Mouse (Mus musculus) kidney, adult 11 months (tissue): ENCODE data around the gene Pou3f1.

Source experiments
- DNase-seq: peaks from one replicate; pipeline ENCODE4 v3.0.0; 2022

Gene Pou3f1

DNA sequence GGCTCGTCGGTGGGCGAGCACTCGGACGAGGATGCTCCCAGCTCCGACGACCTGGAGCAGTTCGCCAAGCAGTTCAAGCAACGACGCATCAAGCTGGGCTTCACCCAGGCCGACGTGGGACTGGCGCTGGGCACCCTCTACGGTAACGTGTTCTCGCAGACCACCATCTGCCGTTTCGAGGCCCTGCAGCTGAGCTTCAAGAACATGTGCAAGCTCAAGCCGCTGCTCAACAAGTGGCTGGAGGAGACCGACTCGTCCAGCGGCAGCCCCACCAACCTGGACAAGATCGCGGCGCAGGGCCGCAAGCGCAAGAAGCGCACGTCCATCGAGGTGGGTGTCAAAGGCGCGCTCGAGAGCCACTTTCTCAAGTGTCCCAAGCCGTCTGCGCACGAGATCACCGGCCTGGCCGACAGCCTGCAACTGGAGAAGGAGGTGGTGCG lies 1.8 kb downstream of the Pou3f1 start:
- DNase-seq = no peak

DNA sequence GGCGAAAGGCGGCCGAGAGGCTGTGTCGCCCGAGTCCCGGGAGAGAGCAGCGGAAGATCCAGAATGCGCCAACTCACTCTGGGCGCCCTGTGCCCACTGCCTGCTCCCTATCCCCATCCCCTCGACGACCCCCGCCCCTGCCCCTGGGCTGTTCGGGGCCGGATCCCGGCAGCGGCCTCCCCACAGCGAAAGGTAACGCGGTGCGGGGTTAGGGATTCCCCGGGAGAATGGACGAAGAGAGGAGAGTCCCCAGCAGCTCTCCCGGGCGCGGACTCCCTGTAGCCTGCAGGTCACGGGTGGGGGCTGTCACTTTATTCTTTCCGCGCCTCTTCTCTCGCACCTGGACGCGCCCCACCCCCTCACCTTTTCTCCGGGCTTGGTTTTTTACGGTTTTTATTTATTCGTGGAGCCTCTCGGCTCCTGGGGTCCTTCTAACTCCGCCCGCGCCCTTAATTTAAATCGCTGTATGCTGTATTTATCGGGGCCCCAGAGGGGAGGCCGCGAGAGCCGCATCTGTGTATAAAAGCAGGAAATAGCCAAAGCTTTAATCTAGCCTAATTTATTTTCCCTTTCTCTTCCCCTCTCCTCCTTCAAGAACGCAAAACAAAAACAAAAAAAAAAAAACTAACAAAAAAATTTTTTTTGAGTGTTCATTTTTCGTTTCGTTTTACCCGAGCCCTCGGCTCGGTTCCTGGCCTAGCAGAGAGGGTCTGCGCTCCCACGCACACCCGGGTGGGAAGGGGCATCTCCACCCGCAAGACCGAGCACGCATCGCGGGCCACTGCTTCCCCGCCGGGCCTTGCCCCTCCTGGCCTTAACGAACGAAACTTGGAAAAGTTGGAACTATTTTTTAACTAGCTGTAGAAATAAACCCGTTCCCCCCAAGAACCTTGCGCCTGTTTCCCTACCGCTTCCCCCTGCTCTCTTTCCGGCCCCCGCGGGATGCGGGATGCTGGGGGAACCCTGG lies 2.9 kb downstream of the Pou3f1 start:
- DNase-seq = no peak

DNA sequence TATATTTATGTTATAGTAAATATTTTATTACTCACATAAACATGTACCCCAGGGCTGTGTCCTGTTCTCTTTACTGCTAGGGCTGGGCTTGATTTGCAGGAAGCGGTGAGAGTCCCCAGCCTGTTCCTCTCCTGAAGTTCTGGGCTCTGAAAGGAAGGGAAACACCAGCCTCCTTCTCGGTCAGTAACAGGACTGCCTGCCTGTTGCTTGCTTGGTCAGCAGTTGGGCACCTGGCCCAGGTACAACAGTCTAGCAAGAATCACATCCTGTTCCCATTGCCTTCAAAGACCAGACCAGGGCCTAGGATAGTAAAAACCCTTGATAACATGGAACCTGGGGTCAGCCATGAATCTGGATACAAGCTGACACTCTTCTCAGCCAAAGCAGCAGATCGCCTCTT lies 4.0 kb downstream of the Pou3f1 start:
- no peak for DNase-seq

DNA sequence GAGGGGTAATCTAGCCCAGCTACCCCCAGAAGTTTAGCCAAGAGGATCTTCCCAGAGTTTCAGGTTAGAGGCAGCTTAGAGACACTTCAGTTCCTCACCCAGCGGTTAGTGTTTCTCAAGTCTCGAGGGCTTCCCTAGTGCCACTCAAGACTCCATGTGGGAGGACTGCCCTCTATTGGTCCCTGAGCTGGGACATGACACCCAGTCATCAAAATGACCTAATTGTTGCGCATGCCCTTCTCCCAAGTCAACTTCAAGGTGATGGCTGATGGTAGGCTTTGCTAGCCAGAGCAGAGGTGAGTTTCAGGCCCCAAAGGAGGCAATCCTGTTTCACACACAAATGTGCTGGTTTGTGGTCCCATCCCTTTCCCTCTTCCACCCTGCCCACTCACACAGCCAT lies 6.4 kb downstream of the Pou3f1 start:
- DNase-seq = no peak

DNA sequence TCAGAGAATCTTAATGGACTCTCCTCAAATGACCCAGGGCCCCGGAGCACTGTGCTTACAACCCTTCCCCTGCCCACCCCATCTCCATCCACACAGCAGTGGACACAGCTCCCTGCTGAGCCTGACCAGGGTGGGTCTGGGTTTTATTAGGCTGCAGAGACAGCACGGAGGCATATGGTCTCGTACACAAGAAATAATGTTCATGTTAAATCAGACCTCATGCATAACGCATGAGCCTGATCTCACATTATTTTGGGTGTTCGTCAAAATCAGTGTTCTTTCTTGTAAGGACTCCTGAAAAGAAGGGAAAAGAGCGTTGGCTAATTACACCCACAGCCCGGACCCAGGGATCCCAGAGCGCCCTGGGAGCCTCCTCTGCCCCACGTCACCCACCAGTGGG lies 7.6 kb downstream of the Pou3f1 start:
- no peak for DNase-seq

- no peak for DNase-seq
These were observed 8.0 kb downstream of the Pou3f1 start for GRCm38 (mm10) chr4:124664604-124665003.

DNA sequence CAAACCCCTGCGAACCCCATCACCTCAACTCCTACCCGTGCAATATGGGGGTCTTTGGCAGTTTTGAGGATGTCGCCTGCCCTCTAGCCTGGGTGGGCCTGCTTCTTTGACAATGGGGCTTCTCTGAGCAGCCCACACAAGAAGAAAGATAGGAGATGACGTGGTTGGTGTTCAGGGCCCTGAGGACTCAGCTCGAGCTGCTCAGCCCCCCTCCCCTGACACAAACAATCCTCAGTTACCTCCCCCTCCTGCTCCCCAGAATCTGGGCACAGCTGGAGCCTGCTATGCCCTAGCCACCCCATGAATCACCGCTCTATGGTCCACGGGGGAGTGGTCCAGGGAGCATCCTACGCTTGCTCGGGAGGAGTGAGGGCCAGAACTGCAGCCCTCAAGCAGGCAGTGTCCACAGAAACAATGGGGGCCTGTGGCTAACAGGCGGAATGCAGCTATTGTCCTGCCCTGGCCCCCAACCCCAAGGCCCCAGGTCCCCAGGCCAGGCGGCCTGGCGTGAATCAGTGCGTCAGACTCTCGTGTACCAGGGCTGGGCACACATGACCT lies 10.9 kb downstream of the Pou3f1 start:
- DNase-seq = no peak

DNA sequence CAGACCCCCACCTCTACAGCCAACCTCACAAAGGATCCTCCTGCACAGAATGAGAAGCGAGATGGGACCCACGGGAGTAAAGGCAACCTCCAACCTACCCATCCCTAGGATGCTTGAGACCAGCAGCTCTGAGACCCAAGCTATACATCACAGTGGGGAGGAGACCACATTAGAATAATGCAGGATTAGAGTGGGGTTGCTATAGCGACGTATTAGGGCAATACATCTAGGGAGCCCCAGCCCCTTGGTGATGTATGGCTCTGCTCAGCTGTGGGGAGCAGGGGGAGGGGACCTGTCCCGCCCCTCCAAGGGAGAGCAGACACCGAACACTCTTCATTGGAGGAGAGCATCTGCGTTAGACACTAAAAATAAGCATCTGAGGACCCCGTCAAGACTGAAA lies 11.5 kb downstream of the Pou3f1 start:
- no peak for DNase-seq

GRCm38 (mm10) chr4:124670232-124670631 lies 13.6 kb downstream of the Pou3f1 start:
- DNase-seq = peak; percentile 73

DNA sequence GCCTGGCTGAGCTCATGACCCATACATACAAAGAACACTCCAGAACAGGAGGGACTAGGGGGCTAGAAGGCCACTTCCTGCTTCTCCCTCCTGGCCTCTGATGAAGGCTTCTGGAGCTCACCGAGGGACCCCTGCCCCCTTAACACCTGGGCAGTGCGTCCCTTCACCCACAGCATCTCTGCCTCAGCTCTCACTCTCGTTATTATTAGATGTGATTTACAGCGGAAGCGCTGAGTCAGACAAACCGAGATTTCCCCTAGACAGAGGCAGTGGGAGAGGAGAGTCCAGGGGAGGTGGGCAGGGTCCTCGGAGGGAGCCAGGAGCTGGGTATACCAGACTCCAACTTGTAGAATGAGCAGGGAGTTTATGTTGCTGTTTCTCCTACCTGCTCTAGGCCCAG lies 15.0 kb downstream of the Pou3f1 start:
- no peak for DNase-seq

- DNase-seq = no peak
These were observed 16.0 kb downstream of the Pou3f1 start for GRCm38 (mm10) chr4:124672347-124673320.

DNA sequence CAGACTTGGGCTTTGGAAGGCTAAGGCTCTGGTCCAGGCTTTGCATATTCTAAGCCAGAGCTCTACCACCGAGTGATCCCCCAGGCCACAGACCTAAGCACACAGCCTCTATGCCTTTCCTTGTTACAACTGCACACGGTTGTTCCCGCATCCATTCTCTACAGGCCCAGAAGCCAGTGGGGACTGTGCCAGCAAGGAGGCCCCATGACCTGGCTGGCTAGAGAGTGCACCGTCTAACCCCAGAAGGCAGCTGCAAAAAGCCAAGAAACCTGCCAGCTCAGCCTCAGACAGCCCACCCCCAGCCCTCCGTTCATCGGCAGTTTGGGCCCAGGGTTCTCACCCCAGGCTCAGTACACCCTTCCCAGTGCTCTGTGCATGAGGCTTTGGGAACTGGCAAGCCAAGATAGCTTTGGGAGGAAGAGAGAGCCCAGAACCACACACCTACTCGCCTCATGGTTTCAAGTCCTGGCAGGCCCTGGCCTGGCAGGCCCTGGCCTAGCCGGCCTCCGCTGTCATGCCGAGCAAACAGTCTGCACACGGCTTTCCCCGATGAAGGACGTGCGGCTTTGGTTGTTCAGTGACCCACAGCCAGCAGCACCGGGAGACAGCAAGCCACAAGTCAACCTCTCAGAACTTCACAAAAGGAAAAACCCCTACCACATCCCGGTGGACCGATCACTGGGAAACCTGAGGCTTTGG lies 17.9 kb downstream of the Pou3f1 start:
- DNase-seq = no peak

DNA sequence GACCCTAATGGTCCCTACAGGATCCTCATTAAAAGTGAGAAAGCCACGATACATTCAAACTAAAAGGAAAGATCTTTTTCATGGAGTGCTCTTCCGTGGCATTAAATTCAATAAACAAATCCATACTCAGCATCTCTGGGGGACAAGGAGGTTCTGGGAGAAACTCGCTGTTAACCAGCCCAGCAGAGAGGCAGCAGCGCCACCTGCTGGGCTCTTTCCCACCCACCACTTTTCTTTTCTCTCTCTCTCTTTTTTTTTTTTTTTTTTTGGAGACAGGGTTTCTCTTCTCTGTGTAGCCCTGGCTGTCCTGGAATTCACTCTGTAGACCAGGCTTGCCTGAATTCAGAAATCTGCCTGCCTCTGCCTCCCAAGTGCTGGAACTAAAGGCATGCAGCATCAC lies 18.4 kb downstream of the Pou3f1 start:
- DNase-seq = no peak

- DNase-seq = no peak
These were observed 19.4 kb downstream of the Pou3f1 start for GRCm38 (mm10) chr4:124675958-124676357.

- DNase-seq = no peak
These were observed 25.7 kb downstream of the Pou3f1 start for GRCm38 (mm10) chr4:124682270-124682669.

GRCm38 (mm10) chr4:124683474-124683873 lies 26.9 kb downstream of the Pou3f1 start:
- no peak for DNase-seq

DNA sequence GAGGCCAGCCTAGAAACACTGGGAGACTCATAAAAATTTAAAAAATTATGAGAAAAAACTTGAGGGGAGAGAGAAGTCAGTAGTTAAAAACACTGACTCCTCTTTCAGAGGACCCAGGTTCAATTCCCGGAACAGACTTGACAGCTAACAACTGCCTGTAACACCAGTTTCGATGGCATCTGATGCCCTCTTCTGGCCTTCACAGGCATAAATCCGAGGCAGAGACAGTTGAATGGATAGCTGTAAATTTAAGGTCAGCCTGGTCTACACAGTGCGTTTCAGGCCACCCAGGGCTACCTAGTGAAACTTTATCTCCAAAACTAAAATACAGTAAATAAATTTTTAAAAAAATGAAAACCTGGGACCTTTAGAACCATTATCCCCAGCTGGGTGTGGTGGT lies 28.4 kb downstream of the Pou3f1 start:
- no peak for DNase-seq

DNA sequence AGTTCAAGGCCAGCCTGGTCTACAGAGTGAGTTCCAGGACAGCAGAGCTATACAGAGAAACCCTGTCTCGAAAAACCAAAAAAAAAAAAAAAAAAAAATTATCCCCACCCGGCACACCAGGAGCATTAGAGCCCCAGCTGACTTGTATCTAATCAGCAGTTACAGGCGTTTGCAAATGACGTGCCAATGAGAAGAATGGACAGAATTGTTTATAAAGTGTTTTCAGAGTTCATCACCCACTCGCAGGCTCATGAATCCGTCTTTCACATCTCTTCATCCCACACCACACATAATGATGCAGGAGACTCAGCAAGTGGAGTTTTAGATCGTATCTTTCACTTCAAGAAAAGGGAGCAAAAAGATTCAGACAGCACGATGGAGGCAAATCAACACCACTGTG lies 28.8 kb downstream of the Pou3f1 start:
- no peak for DNase-seq

GRCm38 (mm10) chr4:124685897-124686402 lies 29.3 kb downstream of the Pou3f1 start:
- no peak for DNase-seq

GRCm38 (mm10) chr4:124691455-124691854 lies 34.8 kb downstream of the Pou3f1 start:
- no peak for DNase-seq

DNA sequence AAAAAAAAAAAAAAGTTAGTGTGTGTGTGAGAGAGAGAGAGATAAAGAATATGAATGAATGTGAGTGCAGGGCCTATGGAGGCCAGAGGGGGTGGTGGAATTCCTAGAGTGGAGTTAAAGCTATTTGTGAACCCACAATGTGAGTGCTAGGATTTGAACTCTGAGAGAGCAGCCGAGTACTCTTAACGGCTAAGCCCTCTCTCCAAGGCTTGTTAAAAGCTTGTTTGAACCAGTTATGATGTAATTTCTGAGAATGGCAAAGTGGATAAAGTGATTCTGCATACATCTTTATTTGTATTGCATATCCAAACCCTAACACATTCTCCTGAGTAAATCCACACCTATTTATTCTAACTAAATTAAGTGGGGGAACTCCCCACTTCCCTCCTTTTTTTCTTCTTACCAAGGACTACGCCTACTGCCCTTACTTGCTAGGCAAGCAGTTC lies 35.8 kb downstream of the Pou3f1 start:
- no peak for DNase-seq
